Mouse (Mus musculus) lung, adult 2 months (tissue): ENCODE measurements around the gene Thap3.

Source experiments
- CTCF ChIP-seq: fragments of 200-500 bp; IDR thresholded peaks from 2 replicates; pipeline ENCODE4 v1.5.1; 2011; ENCODE audit warnings: mild to moderate bottlenecking, low read length, control low read depth; ENCODE audit not compliant: insufficient read depth
- POLR2A ChIP-seq: fragments of 200-500 bp; IDR thresholded peaks from 2 replicates; pipeline ENCODE4 v1.6.1; 2011; ENCODE audit warnings: low read depth, mild to moderate bottlenecking, control low read depth, low read length, borderline replicate concordance; ENCODE audit errors: extremely low read depth

GRCm38 (mm10) chr4:151981363-151981762, 7.4 kb downstream of the Thap3 start:
- TF ChIP-seq CTCF (peak; percentile 96), POLR2A (no peak)
